Mouse (Mus musculus) midbrain, postnatal 0 days (tissue): ENCODE results near the gene Pagr1b. TPM values are rescaled to one million over a fixed set of nuclear protein-coding genes. Genes with fewer than 3 reads are reported as not detected.

Experiments
- ATAC-seq: fragments of 200-750 bp; cut with Nextera tagmentation; 2 replicates; pipeline ENCODE4 v1.8.0; 2017; ENCODE audit warnings: moderate number of reproducible peaks, mild to moderate bottlenecking, moderate TSS enrichment, moderate library complexity; ENCODE audit not compliant: low FRiP score
- DNase-seq: peaks from one replicate; pipeline ENCODE4 v3.0.0-alpha.2; 2015; ENCODE audit warnings: low spot score
- H3K27ac ChIP-seq: fragments of 300-500 bp; sonication (generic); 2 replicates; pipeline ENCODE4 v1.5.1; 2014; ENCODE audit warnings: low read depth, mild to moderate bottlenecking, low read length, mixed read lengths
- H3K27me3 ChIP-seq: fragments of 300-500 bp; sonication (generic); 2 replicates; pipeline ENCODE4 v1.6.1; 2014; ENCODE audit warnings: low read length, control low read depth, mixed read lengths; ENCODE audit not compliant: insufficient read depth
- H3K36me3 ChIP-seq: fragments of 300-500 bp; sonication (generic); 2 replicates; pipeline ENCODE4 v1.6.1; 2014; ENCODE audit warnings: low read length, control low read depth, mixed read lengths; ENCODE audit not compliant: insufficient read depth
- H3K4me1 ChIP-seq: fragments of 300-500 bp; sonication (generic); 2 replicates; pipeline ENCODE4 v1.6.1; 2014; ENCODE audit warnings: mild to moderate bottlenecking, control low read depth, antibody characterized with exemption, low read length, mixed read lengths; ENCODE audit not compliant: insufficient read depth
- H3K4me2 ChIP-seq: fragments of 300-500 bp; sonication (generic); 2 replicates; pipeline ENCODE4 v1.6.1; 2014; ENCODE audit warnings: low read depth, mild to moderate bottlenecking, low read length, mixed read lengths; ENCODE audit not compliant: poor library complexity, severe bottlenecking
- H3K4me3 ChIP-seq: fragments of 300-500 bp; sonication (generic); 2 replicates; pipeline ENCODE4 v1.5.1; 2014; ENCODE audit warnings: low read depth, mild to moderate bottlenecking, low read length, moderate library complexity
- H3K9ac ChIP-seq: fragments of 300-500 bp; sonication (generic); replicated peaks from 2 replicates; pipeline ENCODE4 v1.6.1; 2014; ENCODE audit warnings: mild to moderate bottlenecking, low read length, moderate library complexity, mixed read lengths; ENCODE audit not compliant: poor library complexity, severe bottlenecking
- H3K9me3 ChIP-seq: fragments of 300-500 bp; sonication (generic); 2 replicates; pipeline ENCODE4 v1.6.1; 2016; ENCODE audit warnings: low read length, control low read depth
- CTCF ChIP-seq: IDR thresholded peaks from 2 replicates; pipeline ENCODE4 v1.5.1; 2016; ENCODE audit warnings: antibody characterized with exemption, mild to moderate bottlenecking
- WGBS: fragments of 180-500 bp; shearing (Covaris S2); extraction: QIAGEN DNeasy Blood & Tissue Kit; methylation state at CpG from one replicate; pipeline ENCODE4 v1.1.7; 2014; 5-methylcytosine and 5-hydroxymethylcytosine counted together
- polyA plus RNA-seq: library from polyadenylated mRNA; unstranded; fragments of >200 nt; fragmentation: Nextera tagmentation; extraction: Ambion mirVana; gene quantifications from 2 replicates; pipeline ENCODE4 v1.2.1, GENCODE M21; 2015
- total RNA-seq: library from RNA; depleted of rRNA; stranded (reverse); fragments of >200 nt; gene quantifications from 2 replicates; pipeline ENCODE4 v1.2.3, GENCODE M21; 2014

Pagr1b gene
- total and polyA plus RNA-seq, 2 experiments from 2014 or later: 2.4 TPM; not detected in 1

- no peaks in the 10 kb centered on the region for H3K9me3 ChIP-seq
- H3K27me3 ChIP-seq: no peaks in the 10 kb centered on the region
- DNase-seq (no peak), ATAC-seq (no peak)
- no peak for TF ChIP-seq CTCF
- no peak overlapping the region for H3K9ac ChIP-seq
- H3K4me1 ChIP-seq: no peaks in the 10 kb centered on the region
- WGBS: 86% methylated on average over 17 of the region's 17 CpGs
- H3K36me3 ChIP-seq: 0 out of 2 replicates have a peak, but pooled peaks cover 6% of the 10 kb centered on the region
- H3K4me2 ChIP-seq: no peak overlapping the region
- no peak overlapping the region for H3K27ac ChIP-seq
- no peak overlapping the region for H3K4me3 ChIP-seq
Observed at GRCm38 (mm10) chr7:127009307-127010085, 6.8 kb downstream of the Pagr1b start.

DNA sequence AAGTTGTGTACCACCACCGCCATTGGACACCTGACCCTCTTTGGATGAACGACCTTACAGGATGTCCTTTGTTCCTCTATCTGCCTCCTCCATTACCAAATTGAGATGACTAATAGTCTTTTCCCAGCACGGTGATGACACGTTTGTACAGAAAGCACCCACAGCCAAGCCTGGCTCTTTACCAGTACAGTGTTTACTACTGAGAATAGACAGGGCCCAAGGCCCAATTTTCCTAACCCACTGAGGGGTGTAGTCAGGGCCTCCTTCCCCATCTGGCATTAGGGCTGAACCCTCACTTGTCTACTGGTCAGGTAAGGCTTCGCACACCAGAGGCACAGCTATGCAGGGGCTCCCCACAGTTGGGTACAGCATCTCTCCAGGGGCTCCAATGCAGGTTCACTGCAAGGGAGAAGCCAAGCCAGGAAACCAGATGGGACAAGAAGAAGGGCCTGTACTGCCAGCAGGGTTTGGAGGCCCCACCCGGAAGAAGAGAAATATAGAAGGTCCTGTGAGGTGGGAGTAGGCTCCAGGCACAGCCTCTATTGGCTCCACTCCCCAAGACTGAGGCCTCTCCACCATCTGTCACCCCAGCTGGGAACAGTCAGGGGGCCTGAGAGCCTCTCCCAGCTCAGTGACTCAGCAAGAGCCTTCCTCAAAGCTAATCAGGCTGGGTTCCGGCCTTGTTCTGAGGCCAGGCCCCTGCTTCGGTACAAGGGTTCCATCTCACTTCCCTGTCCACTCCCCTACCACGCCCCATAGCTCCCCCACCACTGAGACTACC, 7.9 kb downstream of the Pagr1b start:
- no peaks in the 10 kb centered on the region for H3K36me3 ChIP-seq
- TF ChIP-seq CTCF: no peak
- H3K27me3 ChIP-seq: no peaks in the 10 kb centered on the region
- 0 out of 2 replicates have a peak overlapping the region, but pooled peaks have one; percentile 8 for H3K9ac ChIP-seq
- no peak overlapping the region for H3K4me2 ChIP-seq
- peak overlapping the region; percentile 51; the same call in 1 of the 2 replicates for H3K27ac ChIP-seq
- ATAC-seq (peak; percentile 56), DNase-seq (peak; percentile 71)
- H3K4me3 ChIP-seq: no peak overlapping the region
- H3K4me1 ChIP-seq: no peaks in the 10 kb centered on the region
- 66% methylated on average over 9 of the region's 9 CpGs for WGBS
- no peaks in the 10 kb centered on the region for H3K9me3 ChIP-seq

DNA sequence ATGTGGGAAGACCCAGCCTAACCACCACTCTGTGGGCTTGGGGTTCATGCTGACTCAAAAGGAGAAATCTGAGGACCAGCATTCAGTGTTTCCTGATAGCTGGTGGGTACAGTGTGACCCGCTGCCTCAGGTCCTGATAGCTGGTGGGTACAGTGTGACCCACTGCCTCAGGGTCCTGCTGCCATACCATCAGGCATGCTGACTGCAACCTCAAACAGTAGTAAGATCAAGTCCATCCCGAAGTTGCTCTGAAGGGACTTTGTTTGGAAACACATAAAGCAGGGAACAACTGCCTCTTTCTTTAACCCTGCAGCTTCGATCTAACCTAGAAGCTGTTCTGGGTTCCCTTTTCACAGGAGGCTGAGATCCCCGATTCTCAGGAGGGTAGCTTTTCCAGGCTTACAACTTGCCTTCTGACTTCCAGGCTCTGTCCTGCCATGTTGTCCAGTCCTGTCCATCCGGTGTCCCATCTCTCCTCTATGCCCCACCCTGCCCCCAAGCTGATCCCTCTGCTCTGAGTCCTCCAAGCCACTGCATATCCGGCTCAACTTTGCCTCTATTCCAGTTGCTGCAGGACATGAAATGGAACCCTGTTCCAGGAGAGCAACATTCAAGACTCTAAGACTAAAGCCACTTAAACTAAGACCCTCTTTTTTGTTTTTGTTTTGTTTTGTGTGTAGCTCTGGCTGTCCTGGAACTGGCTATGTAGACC, 8.8 kb downstream of the Pagr1b start:
- H3K4me2 ChIP-seq: no peak overlapping the region

DNA sequence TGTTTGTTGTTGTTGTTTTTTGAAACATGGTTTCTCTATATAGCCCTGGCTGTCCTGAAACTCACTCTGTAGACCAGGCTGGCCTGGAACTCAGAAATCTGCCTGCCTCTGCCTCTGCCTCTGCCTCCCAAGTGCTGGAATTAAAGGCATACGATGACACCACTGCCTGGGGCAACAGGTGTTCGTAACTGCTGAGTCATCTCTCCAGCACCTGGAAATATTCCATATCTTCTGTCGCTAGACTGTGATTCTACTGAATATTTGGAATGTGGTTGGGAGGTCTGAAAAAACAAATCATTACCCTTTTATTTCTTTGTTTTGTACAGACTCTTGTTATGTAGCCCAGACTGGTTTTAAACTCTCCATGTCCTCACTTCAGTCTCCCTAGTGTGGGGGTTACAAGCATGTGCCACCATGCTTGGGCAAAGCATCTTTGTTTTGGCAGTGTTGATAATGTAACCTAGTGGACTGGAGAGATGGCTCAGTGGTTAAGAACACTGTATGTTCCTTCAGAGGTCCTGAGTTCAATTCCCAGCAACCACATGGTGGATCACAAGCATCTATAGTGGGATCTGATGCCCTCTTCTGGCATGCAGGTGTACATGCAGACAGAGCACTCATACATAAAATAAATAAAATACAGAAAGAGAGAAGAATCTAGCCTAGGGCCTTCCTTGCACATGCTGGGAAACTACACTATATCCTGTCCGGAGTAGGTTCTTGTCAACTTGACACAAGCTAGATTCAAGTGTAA, 12.0 kb downstream of the Pagr1b start:
- ATAC-seq: no peak
- Histone ChIP-seq H3K36me3 (no peaks in the 10 kb centered on the region), H3K27me3 (no peaks in the 10 kb centered on the region), H3K9ac (no peak overlapping the region), H3K9me3 (no peaks in the 10 kb centered on the region), H3K4me2 (no peak overlapping the region), H3K4me3 (no peak overlapping the region), H3K4me1 (no peaks in the 10 kb centered on the region), H3K27ac (no peak overlapping the region)
- no peak for DNase-seq
- peak; percentile 39; the same call in 1 of the 2 replicates for TF ChIP-seq CTCF
- 87% methylated on average over 4 of the region's 4 CpGs for WGBS

More for the DNA sequence above, 8.8 kb downstream of the Pagr1b start:
- Histone ChIP-seq H3K27me3 (no peaks in the 10 kb centered on the region), H3K9ac (no peak overlapping the region), H3K4me3 (no peak overlapping the region), H3K9me3 (no peaks in the 10 kb centered on the region), H3K36me3 (no peaks in the 10 kb centered on the region), H3K27ac (no peak overlapping the region), H3K4me1 (no peaks in the 10 kb centered on the region)
- 83% methylated on average over 6 of the region's 6 CpGs for WGBS
- ATAC-seq (no peak), DNase-seq (no peak)
- no peak for TF ChIP-seq CTCF

DNA sequence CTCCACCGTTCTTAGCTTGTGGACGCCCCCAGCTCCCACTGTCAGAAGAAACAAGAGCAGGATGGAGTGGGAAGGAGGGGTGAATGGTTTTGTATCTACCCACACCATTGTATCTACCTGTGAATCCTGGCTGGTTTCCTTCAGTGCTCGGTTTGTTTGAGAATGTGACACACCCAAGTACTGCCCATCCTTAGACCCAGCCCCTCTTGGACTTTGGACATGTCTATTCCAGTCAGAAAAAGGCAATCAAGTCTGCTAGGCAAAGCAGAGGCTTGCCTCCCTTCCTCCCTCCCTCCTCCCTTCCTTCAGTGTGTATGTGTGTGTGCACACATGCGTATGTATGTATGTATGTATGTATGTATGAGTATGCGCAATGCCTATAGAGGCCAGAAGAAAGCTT, 12.7 kb downstream of the Pagr1b start:
- H3K36me3 ChIP-seq: no peaks in the 10 kb centered on the region
- H3K9me3 ChIP-seq: no peaks in the 10 kb centered on the region
- 90% methylated on average over 5 of the region's 5 CpGs for WGBS
- ATAC-seq: no peak
- no peak overlapping the region for H3K4me3 ChIP-seq
- H3K4me2 ChIP-seq: no peak overlapping the region
- no peak overlapping the region for H3K9ac ChIP-seq
- TF ChIP-seq CTCF: no peak
- no peaks in the 10 kb centered on the region for H3K27me3 ChIP-seq
- no peak for DNase-seq
- no peak overlapping the region for H3K27ac ChIP-seq
- no peaks in the 10 kb centered on the region for H3K4me1 ChIP-seq
